Mouse (Mus musculus) neural tube, embryonic 14.5 days (tissue): ENCODE measurements around the gene 1600014C23Rik. TPM values are rescaled to one million over a fixed set of nuclear protein-coding genes. Genes with fewer than 3 reads are reported as not detected.

Source experiments
- ATAC-seq: fragments of 200-750 bp; cut with Nextera tagmentation; 2 replicates; pipeline ENCODE4 v1.8.0; 2017; ENCODE audit warnings: low read depth, mild to moderate bottlenecking, moderate TSS enrichment, moderate library complexity
- H3K27ac ChIP-seq: fragments of 300-500 bp; sonication (generic); 2 replicates; pipeline ENCODE4 v1.5.1; 2014; ENCODE audit warnings: low read depth, mild to moderate bottlenecking, control low read depth, low read length, moderate library complexity, mixed read lengths
- H3K27me3 ChIP-seq: fragments of 300-500 bp; sonication (generic); 2 replicates; pipeline ENCODE4 v1.6.1; 2014; ENCODE audit warnings: low read length; ENCODE audit not compliant: control insufficient read depth, insufficient read depth
- H3K36me3 ChIP-seq: fragments of 300-500 bp; sonication (generic); 2 replicates; pipeline ENCODE4 v1.6.1; 2014; ENCODE audit warnings: low read length, mixed read lengths; ENCODE audit not compliant: control insufficient read depth, insufficient read depth
- H3K4me1 ChIP-seq: fragments of 300-500 bp; sonication (generic); 2 replicates; pipeline ENCODE4 v1.6.1; 2014; ENCODE audit warnings: low read length; ENCODE audit not compliant: control insufficient read depth, insufficient read depth
- H3K4me2 ChIP-seq: fragments of 300-500 bp; sonication (generic); 2 replicates; pipeline ENCODE4 v1.6.1; 2014; ENCODE audit warnings: mild to moderate bottlenecking, low read depth, low read length, control low read depth
- H3K4me3 ChIP-seq: fragments of 300-500 bp; sonication (generic); 2 replicates; pipeline ENCODE4 v1.5.1; 2014; ENCODE audit warnings: low read depth, low read length, control low read depth, mixed read lengths
- H3K9ac ChIP-seq: fragments of 300-500 bp; sonication (generic); replicated peaks from 2 replicates; pipeline ENCODE4 v1.6.1; 2014; ENCODE audit warnings: low read depth, mild to moderate bottlenecking, control low read depth, low read length, mixed read lengths
- H3K9me3 ChIP-seq: fragments of 300-500 bp; sonication (generic); 2 replicates; pipeline ENCODE4 v1.6.1; 2016; ENCODE audit warnings: low read length; ENCODE audit not compliant: control insufficient read depth
- WGBS: fragments of 180-500 bp; shearing (Covaris S2); extraction: QIAGEN DNeasy Blood & Tissue Kit; methylation state at CpG from one replicate; pipeline ENCODE4 v1.1.7; 2014; 5-methylcytosine and 5-hydroxymethylcytosine counted together
- polyA plus RNA-seq: library from polyadenylated mRNA; unstranded; fragments of >200 nt; fragmentation: Nextera tagmentation; extraction: Ambion mirVana; gene quantifications from 2 replicates; pipeline ENCODE4 v1.2.1, GENCODE M21; 2014

The 1600014C23Rik gene
- polyA plus RNA-seq, 1 experiment from 2014 or later = not detected

- 0 out of 2 replicates have a peak, but pooled peaks cover 6% of the 10 kb centered on the region for H3K4me1 ChIP-seq
- H3K9ac ChIP-seq = no peak overlapping the region
- WGBS = 86% methylated on average over 8 of the region's 8 CpGs
- no peak overlapping the region for H3K4me3 ChIP-seq
- H3K27ac ChIP-seq = no peak overlapping the region
- H3K9me3 ChIP-seq = no peaks in the 10 kb centered on the region
- H3K36me3 ChIP-seq = no peaks in the 10 kb centered on the region
- H3K4me2 ChIP-seq = no peak overlapping the region
- H3K27me3 ChIP-seq = no peaks in the 10 kb centered on the region; the same call in 1 of the 2 replicates
- no peak for ATAC-seq
Observed at GRCm38 (mm10) chr17:45757932-45758331, 24.3 kb upstream of the 1600014C23Rik start.

GRCm38 (mm10) chr17:45756831-45757230 lies 23.2 kb upstream of the 1600014C23Rik start:
- no peak for ATAC-seq

GRCm38 (mm10) chr17:45756391-45756790 lies 22.7 kb upstream of the 1600014C23Rik start:
- H3K36me3 ChIP-seq = no peaks in the 10 kb centered on the region
- no peak overlapping the region for H3K27ac ChIP-seq
- WGBS = 65% methylated on average over 8 of the region's 8 CpGs
- H3K9ac ChIP-seq = 0 out of 2 replicates have a peak overlapping the region, but pooled peaks have one; percentile 16
- H3K9me3 ChIP-seq = no peaks in the 10 kb centered on the region
- no peak overlapping the region for H3K4me3 ChIP-seq
- no peak for ATAC-seq
- no peaks in the 10 kb centered on the region; the same call in 1 of the 2 replicates for H3K27me3 ChIP-seq
- no peak overlapping the region for H3K4me2 ChIP-seq
- 0 out of 2 replicates have a peak, but pooled peaks cover 6% of the 10 kb centered on the region for H3K4me1 ChIP-seq

More at GRCm38 (mm10) chr17:45756831-45757230, 23.2 kb upstream of the 1600014C23Rik start:
- no peaks in the 10 kb centered on the region for H3K36me3 ChIP-seq
- H3K4me1 ChIP-seq = 0 out of 2 replicates have a peak, but pooled peaks cover 6% of the 10 kb centered on the region
- H3K9ac ChIP-seq = 0 out of 2 replicates have a peak overlapping the region, but pooled peaks have one; percentile 16
- WGBS = 37% methylated on average over 5 of the region's 5 CpGs
- no peaks in the 10 kb centered on the region for H3K9me3 ChIP-seq
- H3K27ac ChIP-seq = no peak overlapping the region
- H3K4me3 ChIP-seq = no peak overlapping the region
- no peak overlapping the region for H3K4me2 ChIP-seq
- no peaks in the 10 kb centered on the region; the same call in 1 of the 2 replicates for H3K27me3 ChIP-seq

- WGBS = 75% methylated on average over 13 of the region's 13 CpGs
- ATAC-seq = 0 out of 2 replicates have a peak, but pooled peaks have one; percentile 11
- Histone ChIP-seq H3K4me3 (no peak overlapping the region), H3K4me1 (0 out of 2 replicates have a peak, but pooled peaks cover 6% of the 10 kb centered on the region), H3K9me3 (no peaks in the 10 kb centered on the region), H3K27me3 (no peaks in the 10 kb centered on the region), H3K4me2 (no peak overlapping the region), H3K9ac (no peak overlapping the region), H3K36me3 (no peaks in the 10 kb centered on the region), H3K27ac (no peak overlapping the region)
Observed at GRCm38 (mm10) chr17:45754186-45754862, 20.7 kb upstream of the 1600014C23Rik start.

- Histone ChIP-seq H3K27ac (no peak overlapping the region), H3K4me1 (0 out of 2 replicates have a peak, but pooled peaks cover 6% of the 10 kb centered on the region), H3K27me3 (no peaks in the 10 kb centered on the region), H3K4me3 (no peak overlapping the region), H3K4me2 (no peak overlapping the region), H3K9ac (no peak overlapping the region), H3K9me3 (no peaks in the 10 kb centered on the region), H3K36me3 (no peaks in the 10 kb centered on the region)
- WGBS = 57% methylated on average over 11 of the region's 11 CpGs
- no peak for ATAC-seq
Observed at GRCm38 (mm10) chr17:45752678-45753077, 19.0 kb upstream of the 1600014C23Rik start.

- Histone ChIP-seq H3K9ac (no peak overlapping the region), H3K4me2 (no peak overlapping the region), H3K4me1 (0 out of 2 replicates have a peak, but pooled peaks cover 5% of the 10 kb centered on the region), H3K9me3 (no peaks in the 10 kb centered on the region), H3K36me3 (no peaks in the 10 kb centered on the region), H3K27me3 (no peaks in the 10 kb centered on the region), H3K4me3 (no peak overlapping the region), H3K27ac (no peak overlapping the region)
- WGBS = 84% methylated on average over 8 of the region's 8 CpGs
- no peak for ATAC-seq
Observed at GRCm38 (mm10) chr17:45752053-45752452, 18.4 kb upstream of the 1600014C23Rik start.

- whole genome bisulfite sequencing = 100% methylated on average over 1 of the region's 1 CpGs
- Histone ChIP-seq H3K9ac (no peak overlapping the region), H3K4me3 (no peak overlapping the region), H3K36me3 (no peaks in the 10 kb centered on the region), H3K27me3 (no peaks in the 10 kb centered on the region), H3K4me2 (no peak overlapping the region), H3K27ac (no peak overlapping the region), H3K4me1 (no peaks in the 10 kb centered on the region), H3K9me3 (no peaks in the 10 kb centered on the region)
- ATAC-seq = no peak
Observed at GRCm38 (mm10) chr17:45751359-45751758, 17.7 kb upstream of the 1600014C23Rik start.

GRCm38 (mm10) chr17:45749100-45749499 lies 15.5 kb upstream of the 1600014C23Rik start:
- Histone ChIP-seq H3K4me1 (no peaks in the 10 kb centered on the region), H3K27ac (no peak overlapping the region), H3K4me3 (no peak overlapping the region), H3K4me2 (no peak overlapping the region), H3K9me3 (no peaks in the 10 kb centered on the region), H3K9ac (no peak overlapping the region), H3K27me3 (no peaks in the 10 kb centered on the region), H3K36me3 (no peaks in the 10 kb centered on the region)
- WGBS = 69% methylated on average over 6 of the region's 6 CpGs
- ATAC-seq = no peak
